Mouse (Mus musculus): ENCODE measurements around the gene Nedd4. TPM values are rescaled to one million over a fixed set of nuclear protein-coding genes. Genes with fewer than 3 reads are reported as not detected.

The Nedd4 gene
- polyA plus RNA-seq, 1 experiment from 2014 or later, result 387 TPM

GRCm38 (mm10) chr9:72708690-72709089 is 46.5 kb downstream of the Nedd4 start:
- peaks cover 58% of the 10 kb centered on the region for H3K36me3 ChIP-seq

GRCm38 (mm10) chr9:72710060-72710459 is 47.9 kb downstream of the Nedd4 start:
- H3K9me3 ChIP-seq, result no peaks in the 10 kb centered on the region
- H3K27me3 ChIP-seq, result no peaks in the 10 kb centered on the region
- no peak overlapping the region for H3K9ac ChIP-seq
- no peak overlapping the region for H3K4me2 ChIP-seq
- WGBS, result 80% methylated on average over 5 of the region's 5 CpGs
- no peak overlapping the region for H3K27ac ChIP-seq (replicated peaks)
- no peak overlapping the region for H3K4me3 ChIP-seq
- peaks cover 61% of the 10 kb centered on the region for H3K36me3 ChIP-seq
- ATAC-seq (ENCODE audit: low FRiP score, low read depth), result no peak
- H3K4me1 ChIP-seq (replicated peaks), result no peaks in the 10 kb centered on the region

More at GRCm38 (mm10) chr9:72708690-72709089, 46.5 kb downstream of the Nedd4 start:
- 90% methylated on average over 5 of the region's 5 CpGs for WGBS
- Histone ChIP-seq H3K27ac (replicated peaks) (no peak overlapping the region), H3K4me1 (replicated peaks) (peaks cover 4% of the 10 kb centered on the region; the same call in 1 of the 2 replicates), H3K4me2 (no peak overlapping the region), H3K27me3 (no peaks in the 10 kb centered on the region), H3K9ac (no peak overlapping the region), H3K4me3 (no peak overlapping the region), H3K9me3 (no peaks in the 10 kb centered on the region)
- ATAC-seq (ENCODE audit: low FRiP score, low read depth), result no peak

- ATAC-seq (ENCODE audit: low FRiP score, low read depth), result no peak; the same call in 1 of the 2 replicates
- no peaks in the 10 kb centered on the region for H3K4me1 ChIP-seq (replicated peaks)
- WGBS, result 83% methylated on average over 4 of the region's 4 CpGs
- H3K4me2 ChIP-seq, result no peak overlapping the region
- H3K27me3 ChIP-seq, result no peaks in the 10 kb centered on the region
- no peaks in the 10 kb centered on the region for H3K9me3 ChIP-seq
- H3K4me3 ChIP-seq, result no peak overlapping the region
- H3K36me3 ChIP-seq, result peaks cover 71% of the 10 kb centered on the region
- no peak overlapping the region for H3K27ac ChIP-seq (replicated peaks)
- no peak overlapping the region for H3K9ac ChIP-seq
Measured at GRCm38 (mm10) chr9:72714945-72715344, 52.8 kb downstream of the Nedd4 start.

- H3K36me3 ChIP-seq, result peaks cover 73% of the 10 kb centered on the region
- WGBS, result 91% methylated on average over 7 of the region's 7 CpGs
Measured at GRCm38 (mm10) chr9:72716200-72716599, 54.1 kb downstream of the Nedd4 start.

GRCm38 (mm10) chr9:72719143-72719542 is 57.0 kb downstream of the Nedd4 start:
- Histone ChIP-seq H3K27ac (replicated peaks) (no peak overlapping the region), H3K4me3 (no peak overlapping the region), H3K36me3 (peaks cover 76% of the 10 kb centered on the region), H3K4me1 (replicated peaks) (no peaks in the 10 kb centered on the region), H3K9ac (no peak overlapping the region), H3K27me3 (no peaks in the 10 kb centered on the region), H3K9me3 (no peaks in the 10 kb centered on the region), H3K4me2 (no peak overlapping the region)
- 94% methylated on average over 4 of the region's 4 CpGs for WGBS
- ATAC-seq (ENCODE audit: low FRiP score, low read depth), result no peak

More at GRCm38 (mm10) chr9:72716200-72716599, 54.1 kb downstream of the Nedd4 start:
- no peak overlapping the region for H3K4me3 ChIP-seq
- H3K4me1 ChIP-seq (replicated peaks), result no peaks in the 10 kb centered on the region
- no peak overlapping the region for H3K27ac ChIP-seq (replicated peaks)
- no peak overlapping the region for H3K4me2 ChIP-seq
- no peak for ATAC-seq (ENCODE audit: low FRiP score, low read depth)
- no peak overlapping the region for H3K9ac ChIP-seq
- no peaks in the 10 kb centered on the region for H3K27me3 ChIP-seq
- no peaks in the 10 kb centered on the region for H3K9me3 ChIP-seq

GRCm38 (mm10) chr9:72721221-72721620 is 59.1 kb downstream of the Nedd4 start:
- H3K36me3 ChIP-seq, result peaks cover 84% of the 10 kb centered on the region
- no peak overlapping the region for H3K4me3 ChIP-seq
- no peaks in the 10 kb centered on the region for H3K4me1 ChIP-seq (replicated peaks)
- no peak overlapping the region for H3K27ac ChIP-seq (replicated peaks)
- no peaks in the 10 kb centered on the region for H3K27me3 ChIP-seq
- ATAC-seq (ENCODE audit: low FRiP score, low read depth), result no peak
- 84% methylated on average over 14 of the region's 14 CpGs for WGBS
- H3K9me3 ChIP-seq, result no peaks in the 10 kb centered on the region
- no peak overlapping the region for H3K9ac ChIP-seq
- no peak overlapping the region for H3K4me2 ChIP-seq

- H3K4me3 ChIP-seq, result no peak overlapping the region
- H3K27ac ChIP-seq (replicated peaks), result no peak overlapping the region
- peaks cover 91% of the 10 kb centered on the region for H3K36me3 ChIP-seq
- ATAC-seq (ENCODE audit: low FRiP score, low read depth), result no peak
- no peaks in the 10 kb centered on the region for H3K4me1 ChIP-seq (replicated peaks)
- no peak overlapping the region for H3K4me2 ChIP-seq
- H3K9ac ChIP-seq, result no peak overlapping the region
- H3K9me3 ChIP-seq, result no peaks in the 10 kb centered on the region
- 96% methylated on average over 3 of the region's 3 CpGs for WGBS
- H3K27me3 ChIP-seq, result no peaks in the 10 kb centered on the region
Measured at GRCm38 (mm10) chr9:72722622-72723021, 60.5 kb downstream of the Nedd4 start.

GRCm38 (mm10) chr9:72724491-72725221 is 62.5 kb downstream of the Nedd4 start:
- H3K27ac ChIP-seq (replicated peaks), result no peak overlapping the region
- H3K27me3 ChIP-seq, result no peaks in the 10 kb centered on the region
- WGBS, result 89% methylated on average over 8 of the region's 8 CpGs
- no peak overlapping the region for H3K4me3 ChIP-seq
- no peak overlapping the region for H3K4me2 ChIP-seq
- H3K4me1 ChIP-seq (replicated peaks), result no peaks in the 10 kb centered on the region
- no peak for ATAC-seq (ENCODE audit: low FRiP score, low read depth)
- no peaks in the 10 kb centered on the region for H3K9me3 ChIP-seq
- peaks cover 87% of the 10 kb centered on the region for H3K36me3 ChIP-seq
- no peak overlapping the region for H3K9ac ChIP-seq

GRCm38 (mm10) chr9:72733966-72734365 is 71.8 kb downstream of the Nedd4 start:
- Histone ChIP-seq H3K27ac (replicated peaks) (no peak overlapping the region), H3K27me3 (no peaks in the 10 kb centered on the region), H3K4me2 (no peak overlapping the region), H3K4me3 (no peak overlapping the region), H3K4me1 (replicated peaks) (no peaks in the 10 kb centered on the region), H3K9me3 (no peaks in the 10 kb centered on the region), H3K9ac (no peak overlapping the region), H3K36me3 (peaks cover 85% of the 10 kb centered on the region)
- 39% methylated on average over 3 of the region's 3 CpGs for WGBS
- no peak for ATAC-seq (ENCODE audit: low FRiP score, low read depth)

- no peaks in the 10 kb centered on the region for H3K4me1 ChIP-seq (replicated peaks)
- no peaks in the 10 kb centered on the region for H3K27me3 ChIP-seq
- WGBS, result 77% methylated on average over 3 of the region's 3 CpGs
- peaks cover 92% of the 10 kb centered on the region for H3K36me3 ChIP-seq
- H3K4me3 ChIP-seq, result no peak overlapping the region
- no peak for ATAC-seq (ENCODE audit: low FRiP score, low read depth)
- H3K27ac ChIP-seq (replicated peaks), result no peak overlapping the region
- no peak overlapping the region for H3K4me2 ChIP-seq
- no peak overlapping the region for H3K9ac ChIP-seq
- no peaks in the 10 kb centered on the region for H3K9me3 ChIP-seq
Measured at GRCm38 (mm10) chr9:72735822-72736410, 73.8 kb downstream of the Nedd4 start.

- Histone ChIP-seq H3K4me2 (no peak overlapping the region), H3K4me3 (no peak overlapping the region), H3K27me3 (no peaks in the 10 kb centered on the region), H3K27ac (replicated peaks) (no peak overlapping the region), H3K9ac (no peak overlapping the region), H3K4me1 (replicated peaks) (no peaks in the 10 kb centered on the region), H3K9me3 (no peaks in the 10 kb centered on the region), H3K36me3 (peaks cover 97% of the 10 kb centered on the region)
- WGBS, result 92% methylated on average over 6 of the region's 6 CpGs
- ATAC-seq (ENCODE audit: low FRiP score, low read depth), result no peak
Measured at GRCm38 (mm10) chr9:72741206-72741605, 79.1 kb downstream of the Nedd4 start.

GRCm38 (mm10) chr9:72746278-72746677 is 84.1 kb downstream of the Nedd4 start:
- H3K4me3 ChIP-seq, result no peak overlapping the region
- no peaks in the 10 kb centered on the region for H3K9me3 ChIP-seq
- H3K27ac ChIP-seq (replicated peaks), result no peak overlapping the region
- H3K4me1 ChIP-seq (replicated peaks), result no peaks in the 10 kb centered on the region
- no peak overlapping the region for H3K4me2 ChIP-seq
- H3K36me3 ChIP-seq, result peaks cover 81% of the 10 kb centered on the region
- no peaks in the 10 kb centered on the region for H3K27me3 ChIP-seq
- WGBS, result 88% methylated on average over 5 of the region's 5 CpGs
- ATAC-seq (ENCODE audit: low FRiP score, low read depth), result no peak
- H3K9ac ChIP-seq, result no peak overlapping the region
